ENCODE assay signal across 21 mouse cellular contexts in the genomic region with DNA sequence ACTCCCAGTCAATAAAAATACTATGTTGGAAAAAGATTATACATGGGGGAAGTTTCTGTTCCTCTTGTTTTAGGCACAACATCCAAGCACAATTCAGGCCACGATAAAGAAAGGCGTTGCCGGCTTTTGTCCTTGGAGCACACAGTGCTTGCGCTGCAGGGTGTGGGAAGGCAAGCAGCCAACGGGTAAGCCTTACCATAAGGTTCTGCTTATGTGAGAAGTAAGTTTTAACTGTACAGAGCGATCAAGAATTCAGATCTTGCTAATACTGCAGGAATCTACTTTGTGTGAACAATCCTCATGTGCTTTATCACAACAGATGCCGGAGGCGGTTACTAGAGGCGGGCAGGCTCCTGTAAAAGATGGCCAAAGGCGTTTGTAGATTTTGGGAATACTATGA. TPM values are rescaled to one million over a fixed set of nuclear protein-coding genes. Genes with fewer than 3 reads are reported as not detected.
"Had no signal": no experiment of that assay in that cellular context is flagged by ENCODE, and none has a peak within 500 bp of the region (broad histone marks: within the 10 kb centered on the region; RNA-seq: fewer than 3 reads in every experiment).

No protein-coding gene starts in this region.

- H3K4me1 ChIP-seq: liver, embryonic 13.5 days; midbrain, embryonic 13.5 days; neural tube, embryonic 15.5 days had no signal

- H3K4me2 ChIP-seq: kidney, embryonic 15.5 days; liver, embryonic 13.5 days; midbrain, embryonic 13.5 days; neural tube, embryonic 15.5 days had no signal

- H3K9ac ChIP-seq: kidney, embryonic 15.5 days; liver, embryonic 13.5 days; midbrain, embryonic 13.5 days; neural tube, embryonic 15.5 days had no signal

- DNase-seq: kidney, adult 18-20 months; kidney, postnatal 14 days; liver; liver, embryonic 13.5 days; lung, adult 18-20 months; right cerebral cortex, adult 18-20 months; right cerebral cortex, postnatal 25 days; spleen, adult 18-20 months; thymus, postnatal 36 days had no signal

- H3K27ac ChIP-seq: kidney, embryonic 15.5 days; left cerebral cortex, adult 2 months; liver, embryonic 13.5 days; midbrain, embryonic 13.5 days; neural tube, embryonic 15.5 days had no signal

- H3K4me3 ChIP-seq: kidney, embryonic 15.5 days; left cerebral cortex, adult 2 months; liver, embryonic 13.5 days; midbrain, embryonic 13.5 days; myocyte; neural tube, embryonic 15.5 days had no signal

- H3K36me3 ChIP-seq: kidney, embryonic 15.5 days; liver, embryonic 13.5 days; midbrain, embryonic 13.5 days; neural tube, embryonic 15.5 days had no signal

- ATAC-seq: midbrain, embryonic 13.5 days had no signal

- H3K9me3 ChIP-seq: kidney, embryonic 15.5 days; liver, embryonic 13.5 days; midbrain, embryonic 13.5 days; neural tube, embryonic 15.5 days had no signal

- H3K27me3 ChIP-seq: kidney, embryonic 15.5 days; liver, embryonic 13.5 days; midbrain, embryonic 13.5 days; neural tube, embryonic 15.5 days had no signal

RNA-seq across cellular contexts. Expression of a gene that starts 39.4 kb away (rescaled TPM):
- polyA plus RNA-seq: liver, embryonic 13.5 days had no signal

RNA-seq across cellular contexts. Expression of a gene that starts 59.3 kb away (rescaled TPM):
- total RNA-seq: layer of hippocampus, postnatal 25 days; left cerebral cortex, adult 2 months; left cerebral cortex, postnatal 14 days; midbrain, postnatal 0 days had no signal
- polyA plus RNA-seq: kidney, embryonic 15.5 days; limb, embryonic 11.5 days; liver, embryonic 13.5 days; lung, embryonic 16.5 days; midbrain, embryonic 13.5 days; midbrain, postnatal 0 days; myocyte; neural tube, embryonic 11.5 days; neural tube, embryonic 15.5 days; stomach, embryonic 14.5 days had no signal
